Mouse (Mus musculus) adrenal gland, adult 2 months (tissue): ENCODE results near the gene Syt6. TPM values are rescaled to one million over a fixed set of nuclear protein-coding genes. Genes with fewer than 3 reads are reported as not detected.

Experiments used
- DNase-seq: peaks from one replicate; pipeline ENCODE4 v3.0.0; 2021
- long read RNA-seq: library from polyadenylated mRNA; stranded (forward); transcript quantifications from one replicate; pipeline ENCODE4 v2.0.0, GENCODE M21; 2021
- polyA plus RNA-seq: library from polyadenylated mRNA; depleted of rRNA; stranded (reverse); fragments of >200 nt; gene quantifications from 2 replicates; pipeline ENCODE4 v1.2.3, GENCODE M21; 2012; rRNA removed
- total RNA-seq, 2 experiments: library from RNA; stranded (reverse); gene quantifications; 2 replicates each; pipeline ENCODE4 v1.2.3; 2021

Gene Syt6
- total RNA-seq (not detected), polyA plus RNA-seq (not detected in 2 replicates)
- long read RNA-seq: 0 reads

- no peak for DNase-seq
Measured at GRCm38 (mm10) chr3:103575156-103575892, at the start of gene Syt6. TSS of gene Syt6 (plus strand) at chr3:103575231.

GRCm38 (mm10) chr3:103526201-103526704 is 48.8 kb upstream of the Syt6 start:
- DNase-seq: no peak

- DNase-seq: no peak
Measured at GRCm38 (mm10) chr3:103526864-103527263, 48.2 kb upstream of the Syt6 start.

- DNase-seq: no peak
Measured at GRCm38 (mm10) chr3:103534036-103534435, 41.0 kb upstream of the Syt6 start.

GRCm38 (mm10) chr3:103535207-103535606 is 39.8 kb upstream of the Syt6 start:
- DNase-seq: no peak

- no peak for DNase-seq
Measured at GRCm38 (mm10) chr3:103539148-103539547, 35.9 kb upstream of the Syt6 start.

- peak; percentile 55 for DNase-seq
Measured at GRCm38 (mm10) chr3:103546166-103546565, 28.9 kb upstream of the Syt6 start.

- no peak for DNase-seq
Measured at GRCm38 (mm10) chr3:103546626-103547025, 28.4 kb upstream of the Syt6 start.

- DNase-seq: no peak
Measured at GRCm38 (mm10) chr3:103550236-103550635, 24.8 kb upstream of the Syt6 start.

- no peak for DNase-seq
Measured at GRCm38 (mm10) chr3:103567226-103567625, 7.8 kb upstream of the Syt6 start.

GRCm38 (mm10) chr3:103572526-103572925 is 2.5 kb upstream of the Syt6 start:
- no peak for DNase-seq

GRCm38 (mm10) chr3:103573106-103573790 is 1.8 kb upstream of the Syt6 start:
- DNase-seq: no peak

GRCm38 (mm10) chr3:103573791-103574166 is 1.3 kb upstream of the Syt6 start:
- DNase-seq: peak; percentile 63

- DNase-seq: no peak
Measured at GRCm38 (mm10) chr3:103574566-103575155, 370 bp upstream of the Syt6 start.

- peak; percentile 32 for DNase-seq
Measured at GRCm38 (mm10) chr3:103575893-103576641, 1.0 kb downstream of the Syt6 start.

- no peak for DNase-seq
Measured at GRCm38 (mm10) chr3:103587136-103587535, 12.1 kb downstream of the Syt6 start.

GRCm38 (mm10) chr3:103587672-103588071 is 12.6 kb downstream of the Syt6 start:
- DNase-seq: no peak

- no peak for DNase-seq
Measured at GRCm38 (mm10) chr3:103589636-103590035, 14.6 kb downstream of the Syt6 start.

GRCm38 (mm10) chr3:103592636-103593035 is 17.6 kb downstream of the Syt6 start:
- DNase-seq: no peak

GRCm38 (mm10) chr3:103593631-103594030 is 18.6 kb downstream of the Syt6 start:
- DNase-seq: no peak

- peak; percentile 59 for DNase-seq
Measured at GRCm38 (mm10) chr3:103595271-103595810, 20.3 kb downstream of the Syt6 start.

GRCm38 (mm10) chr3:103597586-103597985 is 22.6 kb downstream of the Syt6 start:
- DNase-seq: no peak
